Mouse (Mus musculus) mature B cell (primary cell): ENCODE data around the gene Zswim3.
"Not testable (repeated sequence)": the region's sequence is repeated elsewhere in the genome, so short reads cannot be mapped to it uniquely, and the experiment has no call there.

Experiments
- in situ Hi-C: fragments of 300-500 bp; cut with MboI; formaldehyde crosslinking; loops from 2 replicates; pipeline ENCODE4 v1.14.3; 2019

The Zswim3 gene

GRCm38 (mm10) chr2:164855572-164855971 is 50.7 kb downstream of the Zswim3 start:
- in situ Hi-C loops, result not testable (repeated sequence)

- in situ Hi-C loops, result no loop called here
These were observed 51.6 kb downstream of the Zswim3 start for GRCm38 (mm10) chr2:164856309-164857100.

- in situ Hi-C loops, result no loop called here
These were observed 52.4 kb downstream of the Zswim3 start, which contains the start of gene Pltp for GRCm38 (mm10) chr2:164857101-164857821. Pltp (minus strand) TSS chr2:164857711.

- in situ Hi-C loops, result no loop called here
These were observed 53.1 kb downstream of the Zswim3 start for GRCm38 (mm10) chr2:164857842-164858553.

GRCm38 (mm10) chr2:164859155-164859554 is 54.3 kb downstream of the Zswim3 start:
- in situ Hi-C loops, result no loop called here

- in situ Hi-C loops, result no loop called here
These were observed 54.9 kb downstream of the Zswim3 start for GRCm38 (mm10) chr2:164859640-164860432.

- in situ Hi-C loops, result no loop called here
These were observed 56.2 kb downstream of the Zswim3 start for GRCm38 (mm10) chr2:164861094-164861493.

- in situ Hi-C loops, result no loop called here
These were observed 57.4 kb downstream of the Zswim3 start for GRCm38 (mm10) chr2:164862179-164862861.

- in situ Hi-C loops, result not testable (repeated sequence)
These were observed 58.5 kb downstream of the Zswim3 start for GRCm38 (mm10) chr2:164863411-164863810.

- in situ Hi-C loops, result no loop called here
These were observed 59.7 kb downstream of the Zswim3 start for GRCm38 (mm10) chr2:164864593-164864992.

- in situ Hi-C loops, result no loop called here
These were observed 62.0 kb downstream of the Zswim3 start for GRCm38 (mm10) chr2:164866741-164867551.

- in situ Hi-C loops, result no loop called here
These were observed 62.7 kb downstream of the Zswim3 start for GRCm38 (mm10) chr2:164867566-164867965.

- in situ Hi-C loops, result no loop called here
These were observed 63.6 kb downstream of the Zswim3 start for GRCm38 (mm10) chr2:164868491-164868890.
